Mouse (Mus musculus): Measurements from ENCODE around the gene Cxcl1. TPM values are rescaled to one million over a fixed set of nuclear protein-coding genes. Genes with fewer than 3 reads are reported as not detected.

The Cxcl1 gene
- 1.2 and 1.4 TPM in 2 replicates for polyA plus RNA-seq (2012; rRNA removed)

DNA sequence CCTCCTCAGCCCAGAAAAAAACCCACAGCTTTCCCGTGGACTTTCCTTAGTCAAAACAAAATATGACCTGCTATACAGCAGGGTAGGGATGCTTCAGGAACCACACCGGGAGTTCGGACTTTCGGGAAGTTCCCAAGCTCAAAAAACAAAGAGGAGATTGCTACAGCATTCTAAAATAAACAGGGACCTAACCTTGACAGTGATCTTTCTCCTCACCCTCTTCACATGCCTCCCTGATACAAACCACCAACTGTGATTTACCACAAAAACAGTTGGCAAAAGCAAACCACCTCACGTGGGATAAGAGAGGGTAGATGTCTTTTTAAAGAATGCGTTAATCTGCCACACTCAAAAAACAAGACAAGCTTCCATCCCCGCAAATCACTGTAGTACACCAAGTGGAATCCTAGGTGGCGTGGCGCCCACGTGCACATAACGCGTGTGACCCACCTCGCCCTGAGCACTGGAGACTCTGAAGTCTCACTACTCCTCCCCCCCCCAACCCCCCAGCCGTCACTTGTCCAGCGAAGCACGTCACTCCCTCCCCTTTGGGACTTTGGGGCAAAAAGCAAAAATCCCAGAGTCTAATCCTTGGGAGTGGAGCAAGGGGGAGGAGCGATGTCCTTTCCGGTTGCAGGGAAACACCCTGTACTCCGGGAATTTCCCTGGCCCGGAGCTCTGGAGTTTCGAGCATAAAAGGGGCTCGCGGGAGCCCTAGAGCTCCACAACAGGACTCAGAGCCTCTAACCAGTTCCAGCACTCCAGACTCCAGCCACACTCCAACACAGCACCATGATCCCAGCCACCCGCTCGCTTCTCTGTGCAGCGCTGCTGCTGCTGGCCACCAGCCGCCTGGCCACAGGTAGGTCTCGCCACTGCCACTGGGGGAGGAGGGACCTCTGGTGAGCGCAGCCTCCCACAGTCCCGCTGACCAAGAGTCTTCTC, at the start of gene Cxcl1:
Cxcl1 (plus strand) TSS at position 723 of the 945 bp plus-strand sequence.

GRCm38 (mm10) chr5:90903339-90904020, 12.4 kb downstream of the Cxcl1 start, which contains the start of gene Cxcl2:
Gene Cxcl2, plus strand, starts transcription at chr5:90903871.

GRCm38 (mm10) chr5:90930971-90931851, 40.2 kb downstream of the Cxcl1 start, which contains the start of gene Mthfd2l:
Gene Mthfd2l, plus strand, starts transcription at chr5:90931117.

Other genes starting within 250 kb of the Cxcl1 start
- gene Cxcl5, start 131.9 kb upstream of the Cxcl1 start, polyA plus RNA-seq (2012; rRNA removed), result 0.41 and 0.45 TPM in 2 replicates
- gene Ppbp, start 122.7 kb upstream of the Cxcl1 start, polyA plus RNA-seq (2012; rRNA removed), result 0.35 and 0.80 TPM in 2 replicates
- gene Pf4, start 118.8 kb upstream of the Cxcl1 start, polyA plus RNA-seq (2012; rRNA removed), result 33.8 and 64.8 TPM in 2 replicates
- gene Cxcl3, start 105.1 kb upstream of the Cxcl1 start, polyA plus RNA-seq (2012; rRNA removed), result 0.22 TPM in 1 of 2 replicates, not detected in the other
- not detected in 2 replicates for gene Cxcl15, start 96.7 kb upstream of the Cxcl1 start, polyA plus RNA-seq (2012; rRNA removed)
- 0.19 and 1.9 TPM in 2 replicates for gene Cxcl2, start 12.6 kb downstream of the Cxcl1 start, polyA plus RNA-seq (2012; rRNA removed)
- 37.4 and 62.6 TPM in 2 replicates for gene Mthfd2l, start 39.9 kb downstream of the Cxcl1 start, polyA plus RNA-seq (2012; rRNA removed)
- gene Epgn, start 136.2 kb downstream of the Cxcl1 start, polyA plus RNA-seq (2012; rRNA removed), result not detected in 2 replicates
- gene Ereg, start 183.4 kb downstream of the Cxcl1 start, polyA plus RNA-seq (2012; rRNA removed), result 1.5 and 1.6 TPM in 2 replicates
- 30.7 and 46.6 TPM in 2 replicates for gene Areg, start 248.4 kb downstream of the Cxcl1 start, polyA plus RNA-seq (2012; rRNA removed)